Mouse (Mus musculus) heart, postnatal 0 days (tissue): Measurements from ENCODE around the gene Meltf.

Source experiments
- CTCF ChIP-seq: IDR thresholded peaks from 2 replicates; pipeline ENCODE4 v1.5.1; 2016; ENCODE audit warnings: antibody characterized with exemption, control low read depth, low read depth
- EP300 ChIP-seq: IDR thresholded peaks from 2 replicates; pipeline ENCODE4 v1.6.1; 2016; ENCODE audit warnings: antibody characterized with exemption, low read depth

DNA sequence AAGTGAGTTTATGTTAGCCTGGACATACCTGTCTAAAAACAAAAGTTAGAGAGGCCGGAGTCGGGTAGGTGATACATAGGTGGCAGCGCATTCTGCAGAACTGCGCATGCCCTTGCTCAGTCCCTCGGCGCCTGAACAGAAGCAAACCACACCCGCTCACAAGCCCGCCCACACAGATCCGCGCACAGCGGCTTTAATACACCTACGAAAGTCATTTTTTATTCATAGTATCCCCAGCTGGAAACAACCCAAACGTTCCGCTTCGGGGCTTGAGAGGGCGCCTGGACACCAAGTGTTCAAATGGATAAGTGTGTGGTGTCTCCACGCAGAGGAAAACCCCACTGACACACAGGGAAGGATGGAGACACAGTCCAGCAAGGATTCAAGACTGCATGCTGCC is 52.7 kb downstream of the Meltf start:
- TF ChIP-seq EP300: no peak
- TF ChIP-seq CTCF: no peak
